Mouse (Mus musculus): Measurements from ENCODE around the gene Ccdc39.

DNA sequence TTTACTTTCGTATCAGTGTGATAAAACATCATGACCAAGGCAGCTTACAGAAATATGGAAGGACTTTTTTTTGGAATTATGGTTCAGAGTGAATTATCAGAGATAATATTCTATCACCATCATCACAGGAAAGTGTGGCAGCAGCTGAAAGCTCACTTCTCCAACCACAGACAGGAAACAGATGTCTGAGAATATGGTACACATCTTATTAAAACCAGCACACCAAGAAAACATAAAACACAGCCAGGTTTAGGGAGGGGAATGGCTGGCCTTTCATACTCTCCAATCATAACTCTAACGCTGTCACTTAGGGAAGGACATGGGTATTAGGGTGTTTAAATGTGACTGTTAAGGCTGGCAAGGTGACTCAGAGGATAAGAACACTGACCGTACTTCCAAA, 14.8 kb upstream of the Ccdc39 start:
- TF ChIP-seq CTCF (IDR thresholded peaks at IDR 0.05; ENCODE audit: extremely low read depth, insufficient read length, insufficient replicate concordance, low read depth, low read length) (no peak), POLR2A (IDR thresholded peaks at IDR 0.05; ENCODE audit: low read depth, low read length) (no peak)
